Mouse (Mus musculus) Muller cell, postnatal 12 days (primary cell): ENCODE results near the gene Gdpd3.

ENCODE experiments used
- DNase-seq: peaks from one replicate; pipeline ENCODE4 v3.0.0-alpha.2; 2015; ENCODE audit errors: inconsistent ontology term

Gene Gdpd3

GRCm38 (mm10) chr7:126789141-126789540 lies 23.0 kb downstream of the Gdpd3 start:
- no peak for DNase-seq

GRCm38 (mm10) chr7:126791851-126792720 lies 26.0 kb downstream of the Gdpd3 start, which contains the start of gene Ppp4c:
Ppp4c (minus strand) TSS chr7:126792496.
- DNase-seq: peak; percentile 98

GRCm38 (mm10) chr7:126792721-126793443 lies 26.7 kb downstream of the Gdpd3 start:
- DNase-seq: no peak

GRCm38 (mm10) chr7:126793456-126794270 lies 27.5 kb downstream of the Gdpd3 start:
- no peak for DNase-seq

GRCm38 (mm10) chr7:126794271-126794605 lies 28.1 kb downstream of the Gdpd3 start:
- DNase-seq: no peak

- DNase-seq: no peak
Observed at GRCm38 (mm10) chr7:126795387-126796317, 29.5 kb downstream of the Gdpd3 start.

- DNase-seq: no peak
Observed at GRCm38 (mm10) chr7:126796350-126796932, 30.3 kb downstream of the Gdpd3 start.

GRCm38 (mm10) chr7:126797411-126798126 lies 31.4 kb downstream of the Gdpd3 start, which contains the start of gene Fam57b:
Fam57b (plus strand) TSS chr7:126797668.
- DNase-seq: no peak

- no peak for DNase-seq
Observed at GRCm38 (mm10) chr7:126798127-126799049, 32.3 kb downstream of the Gdpd3 start.

- DNase-seq: peak; percentile 98
Observed at GRCm38 (mm10) chr7:126799050-126799467, 32.9 kb downstream of the Gdpd3 start.

- DNase-seq: no peak
Observed at GRCm38 (mm10) chr7:126799468-126800268, 33.5 kb downstream of the Gdpd3 start.

- DNase-seq: no peak
Observed at GRCm38 (mm10) chr7:126800269-126801056, 34.3 kb downstream of the Gdpd3 start.

GRCm38 (mm10) chr7:126801057-126801422 lies 34.9 kb downstream of the Gdpd3 start:
- DNase-seq: no peak

GRCm38 (mm10) chr7:126802134-126802889 lies 36.2 kb downstream of the Gdpd3 start:
- no peak for DNase-seq

- DNase-seq: no peak
Observed at GRCm38 (mm10) chr7:126803181-126803580, 37.0 kb downstream of the Gdpd3 start.

- no peak for DNase-seq
Observed at GRCm38 (mm10) chr7:126803751-126804150, 37.6 kb downstream of the Gdpd3 start.
